Mouse (Mus musculus): Measurements from ENCODE around the gene Fut7.
"Not testable (repeated sequence)": the region's sequence is repeated elsewhere in the genome, so short reads cannot be mapped to it uniquely, and the experiment has no call there.

The Fut7 gene

GRCm38 (mm10) chr2:25422587-25423410 lies at the start of gene Fut7:
Gene Fut7 (plus strand): TSS chr2:25423267.
- DNase-seq (ENCODE audit: low read depth, low spot score), result no peak

- DNase-seq (ENCODE audit: low read depth, low spot score), result no peak
These were observed 49.6 kb upstream of the Fut7 start for GRCm38 (mm10) chr2:25373431-25373830.

GRCm38 (mm10) chr2:25376589-25376988 lies 46.5 kb upstream of the Fut7 start:
- peak; percentile 70 for DNase-seq (ENCODE audit: low read depth, low spot score)

GRCm38 (mm10) chr2:25384492-25384891 lies 38.6 kb upstream of the Fut7 start:
- DNase-seq (ENCODE audit: low read depth, low spot score), result no peak

GRCm38 (mm10) chr2:25391266-25391665 lies 31.8 kb upstream of the Fut7 start:
- DNase-seq (ENCODE audit: low read depth, low spot score), result no peak

GRCm38 (mm10) chr2:25394281-25395221 lies 28.5 kb upstream of the Fut7 start:
- DNase-seq (ENCODE audit: low read depth, low spot score), result no peak

GRCm38 (mm10) chr2:25395721-25396596 lies 27.1 kb upstream of the Fut7 start, which contains the start of gene Entpd2:
Gene Entpd2 (plus strand): TSS chr2:25395874.
- peak; percentile 74 for DNase-seq (ENCODE audit: low read depth, low spot score)

GRCm38 (mm10) chr2:25396597-25396983 lies 26.5 kb upstream of the Fut7 start:
- no peak for DNase-seq (ENCODE audit: low read depth, low spot score)

- DNase-seq (ENCODE audit: low read depth, low spot score), result no peak
These were observed 26.1 kb upstream of the Fut7 start for GRCm38 (mm10) chr2:25397010-25397409.

GRCm38 (mm10) chr2:25398065-25398464 lies 25.0 kb upstream of the Fut7 start:
- no peak for DNase-seq (ENCODE audit: low read depth, low spot score)

- DNase-seq (ENCODE audit: low read depth, low spot score), result no peak
These were observed 24.0 kb upstream of the Fut7 start, which contains the start of gene Npdc1 for GRCm38 (mm10) chr2:25399051-25399450. Gene Npdc1 (plus strand): TSS chr2:25399351.

GRCm38 (mm10) chr2:25400291-25400690 lies 22.8 kb upstream of the Fut7 start:
- DNase-seq (ENCODE audit: low read depth, low spot score), result no peak

- peak; percentile 69 for DNase-seq (ENCODE audit: low read depth, low spot score)
These were observed 22.3 kb upstream of the Fut7 start for GRCm38 (mm10) chr2:25400764-25401163.

GRCm38 (mm10) chr2:25402377-25402971 lies 20.6 kb upstream of the Fut7 start:
- peak; percentile 97 for DNase-seq (ENCODE audit: low read depth, low spot score)

GRCm38 (mm10) chr2:25402972-25403601 lies 20.0 kb upstream of the Fut7 start:
- peak; percentile 81 for DNase-seq (ENCODE audit: low read depth, low spot score)

GRCm38 (mm10) chr2:25403994-25404393 lies 19.1 kb upstream of the Fut7 start:
- no peak for DNase-seq (ENCODE audit: low read depth, low spot score)

- DNase-seq (ENCODE audit: low read depth, low spot score), result no peak
These were observed 14.2 kb upstream of the Fut7 start for GRCm38 (mm10) chr2:25408908-25409307.

- not testable (repeated sequence) for DNase-seq (ENCODE audit: low read depth, low spot score)
These were observed 9.6 kb upstream of the Fut7 start for GRCm38 (mm10) chr2:25413436-25413835.

GRCm38 (mm10) chr2:25417426-25417825 lies 5.6 kb upstream of the Fut7 start:
- DNase-seq (ENCODE audit: low read depth, low spot score), result no peak

- peak; percentile 85 for DNase-seq (ENCODE audit: low read depth, low spot score)
These were observed 1.2 kb upstream of the Fut7 start for GRCm38 (mm10) chr2:25421896-25422295.

Measured in R1 (cell line).